In the genomic region with DNA sequence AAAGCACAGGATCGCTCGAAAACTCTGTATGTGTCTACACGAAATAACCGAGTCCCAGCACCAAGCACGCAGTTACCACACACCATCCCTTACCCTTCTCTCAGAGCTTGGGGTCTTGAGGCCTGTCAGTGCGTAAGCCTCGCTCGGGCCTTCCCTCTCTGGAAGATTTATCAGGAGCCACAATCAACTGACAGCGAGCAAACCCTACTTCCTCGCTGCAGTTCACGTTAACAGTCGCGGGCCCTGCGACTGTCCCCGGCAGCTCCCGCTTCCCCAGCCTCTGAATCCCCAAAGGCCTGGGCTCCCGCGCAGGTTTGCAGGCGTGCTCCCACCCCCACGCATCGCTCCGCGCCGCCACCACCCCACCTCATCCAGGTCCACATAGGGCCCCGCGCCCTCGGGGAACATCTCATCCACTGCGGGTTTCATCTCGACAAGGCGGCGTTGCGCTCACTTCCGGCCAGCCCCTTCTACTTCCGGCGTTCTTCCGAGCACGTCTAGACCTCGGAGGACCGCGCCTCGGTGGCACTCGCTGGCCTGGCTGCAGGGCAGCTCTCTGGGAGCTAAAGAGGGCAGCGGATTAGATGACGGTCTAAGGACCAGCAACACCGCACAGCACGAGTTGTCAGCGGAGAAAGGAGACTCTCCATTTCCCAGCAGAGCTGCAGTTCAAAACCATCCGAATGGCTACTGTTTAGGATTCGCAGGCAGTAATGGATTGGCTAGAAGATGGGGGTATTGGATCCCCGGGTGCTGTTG, we compare ENCODE assay signal across 8 mouse cellular contexts. TPM values are rescaled to one million over a fixed set of nuclear protein-coding genes. Genes with fewer than 3 reads are reported as not detected.
DNase-seq lines count a peak whose midpoint lies in the region; ATAC-seq and TF ChIP-seq lines count a peak whose summit lies in the region.

Cops9 (minus strand) TSS at position 472 of the 759 bp plus-strand sequence.

- H3K27me3 ChIP-seq in MEL (ENCODE audit: control insufficient read depth in 1 of 2, insufficient read depth in 2 of 2, low read length in 2 of 2) = no peaks in the 10 kb centered on the region
- no peaks in the 10 kb centered on the region for H3K27me3 ChIP-seq in cerebellum, adult 2 months (ENCODE audit: control insufficient read depth, insufficient read depth, low read length)
- no peaks in the 10 kb centered on the region for H3K27me3 ChIP-seq in forebrain, postnatal 0 days (ENCODE audit: insufficient read depth, low read length)
- no peaks in the 10 kb centered on the region; the same call in 1 of the 2 replicates for H3K27me3 ChIP-seq in lung, embryonic 15.5 days

- peak; percentile 98 for ATAC-seq in forebrain, postnatal 0 days
- peak; percentile 94 for ATAC-seq in lung, embryonic 15.5 days (ENCODE audit: borderline replicate concordance, extremely low read depth, low FRiP score, low TSS enrichment)

- peak within 1 kb of the TSS; percentile 82 for H3K9ac ChIP-seq in MEL (ENCODE audit: control insufficient read depth, low read depth, low read length, poor library complexity, severe bottlenecking)
- peak within 1 kb of the TSS; percentile 95 for H3K9ac ChIP-seq in forebrain, postnatal 0 days
- peak within 1 kb of the TSS; percentile 98 for H3K9ac ChIP-seq in lung, embryonic 15.5 days

- H3K79me2 ChIP-seq in MEL (ENCODE audit: control insufficient read depth, insufficient read depth, low read length, poor library complexity) = peaks cover 30% of the 10 kb centered on the region

- TF ChIP-seq EP300 in MEL (IDR thresholded peaks at IDR 0.05; ENCODE audit: low read depth in 1 of 2, low read length in 2 of 2) = no peak

- WGBS in cerebellum, adult 2 months = 1% methylated on average over 50 of the region's 50 CpGs
- WGBS in forebrain, postnatal 0 days = 2% methylated on average over 50 of the region's 50 CpGs
- 1% methylated on average over 50 of the region's 50 CpGs for WGBS in lung, embryonic 15.5 days

- peak within 1 kb of the TSS; percentile 97 for H3K4me2 ChIP-seq in forebrain, postnatal 0 days (ENCODE audit: low read depth)
- H3K4me2 ChIP-seq in lung, embryonic 15.5 days = peak within 1 kb of the TSS; percentile 84

- no peaks in the 10 kb centered on the region for H3K9me3 ChIP-seq in MEL (replicated peaks; ENCODE audit: insufficient read depth, low read length)
- H3K9me3 ChIP-seq in forebrain, postnatal 0 days (ENCODE audit: low read length) = no peaks in the 10 kb centered on the region
- H3K9me3 ChIP-seq in lung, embryonic 15.5 days = no peaks in the 10 kb centered on the region

- H3K4me3 ChIP-seq in MEL (ENCODE audit: control insufficient read depth in 1 of 2, insufficient read depth in 1 of 2, low read depth in 2 of 2, low read length in 2 of 2) = peak within 1 kb of the TSS; percentile 73 to 81
- peak within 1 kb of the TSS; percentile 96 for H3K4me3 ChIP-seq in cerebellum, adult 2 months (replicated peaks; ENCODE audit: insufficient read depth, low read depth, low read length)
- H3K4me3 ChIP-seq in forebrain, postnatal 0 days (ENCODE audit: low read depth, low read length) = peak within 1 kb of the TSS; percentile 89
- H3K4me3 ChIP-seq in lung, embryonic 15.5 days = peak within 1 kb of the TSS; percentile 99

- peak; percentile 94 to 95 for TF ChIP-seq POLR2A in MEL (IDR thresholded peaks at IDR 0.05; ENCODE audit: control insufficient read depth in 1 of 2, insufficient read depth in 1 of 2, low read depth in 1 of 2, low read length in 2 of 2, poor library complexity in 1 of 2)
- TF ChIP-seq POLR2A in cerebellum, adult 2 months (IDR thresholded peaks at IDR 0.05; ENCODE audit: borderline replicate concordance, insufficient read depth, low read length) = peak; percentile 85; the same call in 1 of the 2 replicates

- H3K36me3 ChIP-seq in MEL (ENCODE audit: control insufficient read depth in 1 of 2, insufficient read depth in 2 of 2, low read length in 2 of 2) = peaks cover 0 to 14% of the 10 kb centered on the region in 2 experiments; a peak in 3 of 4 replicates
- peaks cover 27% of the 10 kb centered on the region for H3K36me3 ChIP-seq in forebrain, postnatal 0 days (ENCODE audit: insufficient read depth)
- peaks cover 16% of the 10 kb centered on the region; the same call in 1 of the 2 replicates for H3K36me3 ChIP-seq in lung, embryonic 15.5 days

- DNase-seq in MEL (ENCODE audit: low read depth, low spot score) = peak; percentile 97
- peak; percentile 92 to 94 for DNase-seq in cerebellum, adult 2 months
- peak; percentile 93 for DNase-seq in forebrain, postnatal 0 days
- peak; percentile 90 for DNase-seq in heart, postnatal 4 days
- peak; percentile 81 to 89 for DNase-seq in layer of hippocampus, adult 8-10 months (ENCODE audit: low spot score in 2 of 2)
- DNase-seq in ovary, adult 18-20 months (ENCODE audit: low spot score) = peak; percentile 80
- DNase-seq in thymus, postnatal 0 days (ENCODE audit: low spot score) = peak; percentile 87

- no peak for TF ChIP-seq CTCF in MEL (IDR thresholded peaks at IDR 0.05 in 2 of 3, conservative IDR thresholded peaks at IDR 0.05 in 1 of 3; ENCODE audit: control insufficient read depth in 1 of 3, insufficient read depth in 1 of 3, low read depth in 2 of 3, low read length in 3 of 3, poor library complexity in 1 of 3, severe bottlenecking in 1 of 3)
- no peak for TF ChIP-seq CTCF in cerebellum, adult 2 months (IDR thresholded peaks at IDR 0.05; ENCODE audit: borderline replicate concordance, insufficient read depth, low read depth, low read length)
- no peak for TF ChIP-seq CTCF in forebrain, postnatal 0 days (IDR thresholded peaks at IDR 0.05; ENCODE audit: low read depth)

- peaks cover 0 to 18% of the 10 kb centered on the region in 2 experiments; a peak in 3 of 4 replicates for H3K4me1 ChIP-seq in MEL (ENCODE audit: control insufficient read depth in 1 of 2, insufficient read depth in 2 of 2, low read length in 2 of 2)
- peaks cover 10% of the 10 kb centered on the region for H3K4me1 ChIP-seq in cerebellum, adult 2 months (ENCODE audit: control insufficient read depth, insufficient read depth, low read length)
- H3K4me1 ChIP-seq in forebrain, postnatal 0 days (ENCODE audit: insufficient read depth) = peaks cover 9% of the 10 kb centered on the region
- H3K4me1 ChIP-seq in lung, embryonic 15.5 days = peaks cover 20% of the 10 kb centered on the region

- no peak for TF ChIP-seq RAD21 in MEL (IDR thresholded peaks at IDR 0.05; ENCODE audit: low read depth, low read length)

- peak within 1 kb of the TSS; percentile 78 for H3K27ac ChIP-seq in MEL (ENCODE audit: control insufficient read depth, low read depth, low read length)
- peak within 1 kb of the TSS; percentile 83 for H3K27ac ChIP-seq in cerebellum, adult 2 months (ENCODE audit: insufficient read depth, low read length)
- peak within 1 kb of the TSS; percentile 88 for H3K27ac ChIP-seq in forebrain, postnatal 0 days (ENCODE audit: low read depth, low read length)
- H3K27ac ChIP-seq in lung, embryonic 15.5 days = peak within 1 kb of the TSS; percentile 56

TF ChIP-seq in MEL, 35 proteins besides CTCF, POLR2A, EP300 and RAD21 (continues in another document):
- TF ChIP-seq ZMIZ1 (IDR thresholded peaks at IDR 0.05; ENCODE audit: low read depth, low read length) = peak; percentile 77
- peak; percentile 87 for TF ChIP-seq TBP (IDR thresholded peaks at IDR 0.05; ENCODE audit: low read depth, low read length)
- 0 out of 2 replicates have a peak, but pooled peaks have one; percentile 38 for TF ChIP-seq MAX (IDR thresholded peaks at IDR 0.05; ENCODE audit: low read length)
- TF ChIP-seq MAFK (IDR thresholded peaks at IDR 0.05; ENCODE audit: borderline replicate concordance, low read depth, low read length) = no peak
- no peak for TF ChIP-seq MAZ (IDR thresholded peaks at IDR 0.05; ENCODE audit: low read depth, low read length)
- peak; percentile 30; the same call in 1 of the 2 replicates for TF ChIP-seq GABPA (IDR thresholded peaks at IDR 0.05; ENCODE audit: low read depth, low read length)
- no peak for TF ChIP-seq E2F4 (IDR thresholded peaks at IDR 0.05; ENCODE audit: borderline replicate concordance, low read depth, low read length)
- TF ChIP-seq SMC3 (IDR thresholded peaks at IDR 0.05; ENCODE audit: low read depth, low read length) = no peak
- peak; percentile 70 for TF ChIP-seq TCF12 (IDR thresholded peaks at IDR 0.05; ENCODE audit: low read depth, low read length)
- TF ChIP-seq RCOR1 (IDR thresholded peaks at IDR 0.05; ENCODE audit: low read depth, low read length) = no peak
- peak; percentile 79 for TF ChIP-seq ELF1 (IDR thresholded peaks at IDR 0.05; ENCODE audit: low read depth, low read length)
- no peak for TF ChIP-seq NRF1 (IDR thresholded peaks at IDR 0.05; ENCODE audit: insufficient read depth, low read depth, low read length, poor library complexity, severe bottlenecking)
- peak; percentile 64; the same call in 1 of the 2 replicates for TF ChIP-seq MYC (IDR thresholded peaks at IDR 0.05; ENCODE audit: low read depth, low read length)
- TF ChIP-seq KAT2A (conservative IDR thresholded peaks at IDR 0.05; ENCODE audit: low read depth, low read length) = peak; percentile 21
- TF ChIP-seq GATA1 (IDR thresholded peaks at IDR 0.05; ENCODE audit: low read depth, low read length) = peak; percentile 91
- TF ChIP-seq USF2 (IDR thresholded peaks at IDR 0.05; ENCODE audit: borderline replicate concordance in 1 of 2, insufficient read depth in 1 of 2, low read depth in 1 of 2, low read length in 2 of 2) = no peak
- TF ChIP-seq TAL1 (IDR thresholded peaks at IDR 0.05; ENCODE audit: low read length) = no peak
- TF ChIP-seq MEF2A (IDR thresholded peaks at IDR 0.05; ENCODE audit: extremely low read depth, insufficient replicate concordance, low read depth, low read length, poor library complexity, severe bottlenecking) = no peak
- TF ChIP-seq HCFC1 (IDR thresholded peaks at IDR 0.05; ENCODE audit: low read depth, low read length) = peak; percentile 93
- peak; percentile 26; the same call in 1 of the 2 replicates for TF ChIP-seq MYB (IDR thresholded peaks at IDR 0.05; ENCODE audit: low read depth, low read length)
- no peak for TF ChIP-seq CHD1 (IDR thresholded peaks at IDR 0.05; ENCODE audit: low read depth, low read length)

RNA-seq across cellular contexts. Expression of gene Cops9, which starts in this region (rescaled TPM):
- 550 and 618 TPM in 2 replicates for total RNA-seq in MEL (2012; rRNA removed)
- 100 to 1,000 TPM in 1 of 2 experiments, not detected in 1; 377 TPM for polyA plus RNA-seq in MEL (2012; ENCODE audit: insufficient read depth in 1 of 2, insufficient read length in 2 of 2, low read depth in 1 of 2, low replicate concordance in 2 of 2, missing spikeins in 1 of 2)
- polyA plus RNA-seq in cerebellum, adult 2 months (2012; rRNA removed) = 374 and 414 TPM in 2 replicates
- total RNA-seq in forebrain, postnatal 0 days (2014; rRNA removed) = 202 and 291 TPM in 2 replicates
- 569 and 710 TPM in 2 replicates for polyA plus RNA-seq in forebrain, postnatal 0 days (2015; fragmentation: Nextera tagmentation; extraction: Ambion mirVana)
- total RNA-seq in heart, postnatal 4 days (2021) = 100 to 1,000 TPM; 198 to 214 TPM
- 100 to 1,000 TPM; 287 to 341 (median 310) TPM for total RNA-seq in layer of hippocampus, adult 8-10 months (2022)
- 354 and 385 TPM in 2 replicates for polyA plus RNA-seq in lung, embryonic 15.5 days (2015; fragmentation: Nextera tagmentation; extraction: Ambion mirVana)
- polyA plus RNA-seq in thymus, postnatal 0 days (2015; fragmentation: Nextera tagmentation; extraction: Ambion mirVana) = 459 and 464 TPM in 2 replicates

Comparison
In these comparisons a context has a peak if more than half of its experiments do, and no peak if none do; other contexts are left out.
1. Peak in every context shown above with its lines: DNase-seq, ATAC-seq, H3K4me3 ChIP-seq and H3K27ac ChIP-seq.